Mouse (Mus musculus): Measurements from ENCODE around the gene Mansc4. TPM values are rescaled to one million over a fixed set of nuclear protein-coding genes. Genes with fewer than 3 reads are reported as not detected.

Mansc4 gene
- total RNA-seq (2021): under 1 TPM in 1 of 2 experiments, not detected in 1; 0.77 TPM
- long read RNA-seq, experiment 1, partial matches to known transcripts: 0 of 2 reads
- long read RNA-seq, experiment 1, other reads (novel, unspliced or antisense): 2 of 2 reads
- long read RNA-seq, experiment 2, partial matches to known transcripts: 0 of 4 reads
- long read RNA-seq, experiment 2, other reads (novel, unspliced or antisense): 0 of 4 reads

GRCm38 (mm10) chr6:147086594-147087225 is at the start of gene Mansc4:
Gene Mansc4, minus strand, starts transcription at chr6:147087032.
- peak within 1 kb of the TSS; percentile 21; the same call in 1 of the 2 replicates for H3K4me3 ChIP-seq
- no peak for TF ChIP-seq CTCF (conservative IDR thresholded peaks at IDR 0.05)

GRCm38 (mm10) chr6:147127239-147127638 is 40.4 kb upstream of the Mansc4 start:
- no peak for TF ChIP-seq CTCF (conservative IDR thresholded peaks at IDR 0.05)
- no peak for DNase-seq (ENCODE audit: low spot score in 2 of 2)
- Histone ChIP-seq H3K4me3 (no peak overlapping the region), H3K27ac (no peak overlapping the region)

More at GRCm38 (mm10) chr6:147086594-147087225, at the start of gene Mansc4:
- no peak for DNase-seq (ENCODE audit: low spot score in 2 of 2)
- no peak within 1 kb of the TSS for H3K27ac ChIP-seq

- TF ChIP-seq CTCF (conservative IDR thresholded peaks at IDR 0.05): no peak
- no peak for DNase-seq (ENCODE audit: low spot score in 2 of 2)
- no peak overlapping the region for H3K27ac ChIP-seq
- no peak overlapping the region for H3K4me3 ChIP-seq
Observed at GRCm38 (mm10) chr6:147121320-147121719, 34.5 kb upstream of the Mansc4 start.

GRCm38 (mm10) chr6:147118190-147118589 is 31.4 kb upstream of the Mansc4 start:
- no peak for DNase-seq (ENCODE audit: low spot score in 2 of 2)
- Histone ChIP-seq H3K27ac (no peak overlapping the region), H3K4me3 (no peak overlapping the region)
- no peak for TF ChIP-seq CTCF (conservative IDR thresholded peaks at IDR 0.05)

GRCm38 (mm10) chr6:147117764-147118163 is 30.9 kb upstream of the Mansc4 start:
- TF ChIP-seq CTCF (conservative IDR thresholded peaks at IDR 0.05): no peak
- H3K4me3 ChIP-seq: no peak overlapping the region
- DNase-seq (ENCODE audit: low spot score in 2 of 2): no peak
- H3K27ac ChIP-seq: no peak overlapping the region

GRCm38 (mm10) chr6:147116579-147116978 is 29.7 kb upstream of the Mansc4 start:
- peak; percentile 95 for TF ChIP-seq CTCF (conservative IDR thresholded peaks at IDR 0.05)
- no peak overlapping the region for H3K27ac ChIP-seq
- no peak overlapping the region for H3K4me3 ChIP-seq
- peak; percentile 68 to 93 for DNase-seq (ENCODE audit: low spot score in 2 of 2)

GRCm38 (mm10) chr6:147109283-147109682 is 22.5 kb upstream of the Mansc4 start:
- H3K27ac ChIP-seq: no peak overlapping the region
- DNase-seq (ENCODE audit: low spot score in 2 of 2): peak in 1 of 2 experiments; percentile 5
- no peak overlapping the region for H3K4me3 ChIP-seq
- TF ChIP-seq CTCF (conservative IDR thresholded peaks at IDR 0.05): no peak

- Histone ChIP-seq H3K27ac (no peak overlapping the region), H3K4me3 (no peak overlapping the region)
- TF ChIP-seq CTCF (conservative IDR thresholded peaks at IDR 0.05): no peak
- no peak for DNase-seq (ENCODE audit: low spot score in 2 of 2)
Observed at GRCm38 (mm10) chr6:147106716-147107115, 19.9 kb upstream of the Mansc4 start.

GRCm38 (mm10) chr6:147105529-147105928 is 18.7 kb upstream of the Mansc4 start:
- H3K4me3 ChIP-seq: no peak overlapping the region

GRCm38 (mm10) chr6:147102293-147102692 is 15.5 kb upstream of the Mansc4 start:
- H3K27ac ChIP-seq: no peak overlapping the region
- H3K4me3 ChIP-seq: no peak overlapping the region
- no peak for DNase-seq (ENCODE audit: low spot score in 2 of 2)
- TF ChIP-seq CTCF (conservative IDR thresholded peaks at IDR 0.05): peak; percentile 42

More at GRCm38 (mm10) chr6:147105529-147105928, 18.7 kb upstream of the Mansc4 start:
- no peak for DNase-seq (ENCODE audit: low spot score in 2 of 2)
- H3K27ac ChIP-seq: no peak overlapping the region
- TF ChIP-seq CTCF (conservative IDR thresholded peaks at IDR 0.05): no peak

- H3K4me3 ChIP-seq: no peak overlapping the region
- no peak for TF ChIP-seq CTCF (conservative IDR thresholded peaks at IDR 0.05)
- no peak for DNase-seq (ENCODE audit: low spot score in 2 of 2)
- H3K27ac ChIP-seq: 0 out of 2 replicates have a peak overlapping the region, but pooled peaks have one; percentile 23
Observed at GRCm38 (mm10) chr6:147099458-147100277, 12.8 kb upstream of the Mansc4 start.

- H3K27ac ChIP-seq: no peak overlapping the region
- no peak overlapping the region for H3K4me3 ChIP-seq
- DNase-seq (ENCODE audit: low spot score in 2 of 2): no peak
- no peak for TF ChIP-seq CTCF (conservative IDR thresholded peaks at IDR 0.05)
Observed at GRCm38 (mm10) chr6:147097346-147097929, 10.6 kb upstream of the Mansc4 start.

GRCm38 (mm10) chr6:147096934-147097333 is 10.1 kb upstream of the Mansc4 start:
- Histone ChIP-seq H3K27ac (no peak overlapping the region), H3K4me3 (no peak overlapping the region)
- no peak for TF ChIP-seq CTCF (conservative IDR thresholded peaks at IDR 0.05)
- DNase-seq (ENCODE audit: low spot score in 2 of 2): no peak

Data from layer of hippocampus, adult 2 months (tissue).